Mouse (Mus musculus): ENCODE results near the gene Olfr1378. TPM values are rescaled to one million over a fixed set of nuclear protein-coding genes. Genes with fewer than 3 reads are reported as not detected.
A peak's percentile ranks its signal among the peaks of the same experiment; 100 is the strongest.

The Olfr1378 gene
- polyA plus RNA-seq (2015; fragmentation: Nextera tagmentation; extraction: Ambion mirVana), result not detected in 2 replicates

DNA sequence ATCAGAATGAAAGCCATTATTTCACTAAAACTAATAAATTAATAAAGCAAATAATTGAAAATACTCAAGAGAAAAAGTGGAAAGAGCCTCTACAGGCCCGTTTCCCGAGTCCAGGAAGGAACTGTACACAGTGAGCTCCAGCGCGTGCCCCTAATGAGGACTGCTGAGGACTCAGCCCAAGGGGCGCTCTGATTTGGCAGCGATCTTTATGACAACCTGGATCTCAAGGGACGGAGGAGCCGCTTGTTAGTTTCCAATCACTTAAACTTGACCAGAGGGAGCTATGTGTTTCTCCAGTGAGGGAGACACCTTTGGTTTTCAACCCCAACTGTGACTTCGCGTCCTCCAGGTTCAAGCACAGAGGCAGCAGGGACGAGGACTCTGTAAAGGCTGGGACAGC, at the start of gene Olfr1378:
Olfr1378 (plus strand) TSS at position 301 of the 400 bp plus-strand sequence.
- Histone ChIP-seq H3K4me3 (ENCODE audit: low read depth, low read length) (no peak within 1 kb of the TSS), H3K4me2 (ENCODE audit: low read depth, low read length) (no peak within 1 kb of the TSS), H3K36me3 (ENCODE audit: control insufficient read depth, insufficient read depth) (no peaks in the 10 kb centered on the region), H3K9me3 (replicated peaks; ENCODE audit: control insufficient read depth, low read length) (no peaks in the 10 kb centered on the region), H3K4me1 (ENCODE audit: control insufficient read depth, low read depth, low read length) (no peaks in the 10 kb centered on the region), H3K27me3 (ENCODE audit: control insufficient read depth, insufficient read depth, low read depth, low read length) (no peaks in the 10 kb centered on the region), H3K9ac (ENCODE audit: low read depth, low read length) (no peak within 1 kb of the TSS), H3K27ac (ENCODE audit: low read length) (no peak within 1 kb of the TSS)
- ATAC-seq (ENCODE audit: low read depth), result no peak
- 73% methylated on average over 11 of the region's 11 CpGs for WGBS (ENCODE audit: insufficient replicate concordance)

DNA sequence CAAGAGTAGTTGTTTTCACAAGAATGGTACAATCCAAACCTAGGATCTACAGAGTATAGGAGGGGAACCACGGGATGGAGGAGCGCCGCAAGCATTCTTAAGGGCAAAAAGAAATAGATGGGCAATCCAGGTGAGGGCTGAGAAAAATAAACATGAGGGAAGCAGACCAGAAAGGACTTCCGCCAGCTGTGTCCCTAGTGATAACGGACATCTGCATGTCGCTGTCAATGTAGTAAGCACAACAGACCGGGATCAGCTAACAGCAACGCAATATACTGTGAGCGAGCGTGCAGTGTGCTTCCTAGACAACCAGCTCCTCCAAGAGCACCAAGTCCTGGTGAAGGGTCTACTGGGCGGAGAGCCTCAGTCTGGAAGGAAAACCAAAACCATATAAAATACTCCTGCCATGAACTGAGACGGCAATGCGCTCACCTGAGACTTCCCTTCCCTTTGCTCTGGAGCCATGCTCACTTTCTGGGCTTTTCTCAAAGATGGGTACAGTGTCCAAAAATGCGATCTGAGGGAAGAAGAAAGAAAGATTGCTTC, 35.8 kb upstream of the Olfr1378 start:
- H3K4me1 ChIP-seq (ENCODE audit: control insufficient read depth, low read depth, low read length), result no peaks in the 10 kb centered on the region
- ATAC-seq (ENCODE audit: low read depth), result no peak
- 8% methylated on average over 14 of the region's 14 CpGs for WGBS (ENCODE audit: insufficient replicate concordance)

DNA sequence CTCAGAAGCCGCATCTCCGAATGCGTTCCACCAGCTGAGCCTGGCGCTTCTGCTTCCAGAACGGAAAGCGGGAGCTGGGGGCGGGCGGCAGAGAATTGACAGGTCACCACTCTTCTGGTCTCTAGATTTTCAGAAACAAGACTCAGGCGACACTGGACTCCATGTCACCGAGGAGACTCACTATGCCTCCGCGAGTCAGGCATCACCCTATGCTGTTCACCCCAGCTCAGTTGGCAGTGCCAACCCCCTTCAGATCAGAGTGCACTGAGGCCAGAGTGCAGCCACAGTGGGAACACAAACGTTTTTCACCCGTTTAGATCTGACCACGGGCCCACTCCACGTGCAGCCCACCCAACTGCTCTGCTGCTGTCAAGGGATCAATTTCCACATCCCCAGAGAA, 35.3 kb upstream of the Olfr1378 start:
- no peaks in the 10 kb centered on the region for H3K36me3 ChIP-seq (ENCODE audit: control insufficient read depth, insufficient read depth)
- no peak overlapping the region for H3K27ac ChIP-seq (ENCODE audit: low read length)
- peak overlapping the region; percentile 55 for H3K9ac ChIP-seq (ENCODE audit: low read depth, low read length)
- 3% methylated on average over 16 of the region's 16 CpGs for WGBS (ENCODE audit: insufficient replicate concordance)
- no peaks in the 10 kb centered on the region for H3K4me1 ChIP-seq (ENCODE audit: control insufficient read depth, low read depth, low read length)
- no peaks in the 10 kb centered on the region for H3K9me3 ChIP-seq (replicated peaks; ENCODE audit: control insufficient read depth, low read length)
- peaks cover 13% of the 10 kb centered on the region for H3K27me3 ChIP-seq (ENCODE audit: control insufficient read depth, insufficient read depth, low read depth, low read length)
- peak overlapping the region; percentile 83 for H3K4me2 ChIP-seq (ENCODE audit: low read depth, low read length)
- H3K4me3 ChIP-seq (ENCODE audit: low read depth, low read length), result peak overlapping the region; percentile 68
- ATAC-seq (ENCODE audit: low read depth), result no peak

More for the DNA sequence above, 35.8 kb upstream of the Olfr1378 start:
- Histone ChIP-seq H3K4me2 (ENCODE audit: low read depth, low read length) (peak overlapping the region; percentile 83), H3K27ac (ENCODE audit: low read length) (no peak overlapping the region), H3K27me3 (ENCODE audit: control insufficient read depth, insufficient read depth, low read depth, low read length) (peaks cover 13% of the 10 kb centered on the region), H3K36me3 (ENCODE audit: control insufficient read depth, insufficient read depth) (no peaks in the 10 kb centered on the region), H3K9me3 (replicated peaks; ENCODE audit: control insufficient read depth, low read length) (no peaks in the 10 kb centered on the region), H3K4me3 (ENCODE audit: low read depth, low read length) (peak overlapping the region; percentile 68), H3K9ac (ENCODE audit: low read depth, low read length) (peak overlapping the region; percentile 55; the same call in 1 of the 2 replicates)

DNA sequence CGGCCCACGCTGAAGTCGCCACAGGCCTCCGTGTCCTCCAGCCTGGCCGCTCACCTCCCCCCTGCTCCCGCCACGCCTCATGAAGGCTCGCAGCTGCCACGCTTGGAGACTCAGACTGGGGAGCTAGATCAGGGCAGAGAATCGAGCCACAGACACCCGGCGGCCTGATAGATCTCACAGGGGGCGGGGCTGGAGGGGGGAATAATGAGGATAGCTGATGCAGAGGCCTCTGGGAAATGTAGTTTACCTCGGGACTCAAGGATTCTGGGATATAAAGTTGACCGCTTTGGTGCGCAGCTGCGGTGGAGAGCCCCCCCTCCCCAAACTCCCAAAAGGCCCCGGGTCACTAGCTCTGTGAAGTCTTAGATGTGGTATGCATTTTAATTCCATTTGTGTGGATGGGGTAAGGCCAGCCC, 34.9 kb upstream of the Olfr1378 start, which contains the start of gene Zfp354b:
Zfp354b (minus strand) TSS at position 183 of the 416 bp plus-strand sequence.
- Histone ChIP-seq H3K27me3 (ENCODE audit: control insufficient read depth, insufficient read depth, low read depth, low read length) (peaks cover 13% of the 10 kb centered on the region), H3K36me3 (ENCODE audit: control insufficient read depth, insufficient read depth) (no peaks in the 10 kb centered on the region), H3K27ac (ENCODE audit: low read length) (no peak within 1 kb of the TSS), H3K4me1 (ENCODE audit: control insufficient read depth, low read depth, low read length) (no peaks in the 10 kb centered on the region), H3K4me2 (ENCODE audit: low read depth, low read length) (peak within 1 kb of the TSS; percentile 83), H3K9ac (ENCODE audit: low read depth, low read length) (peak within 1 kb of the TSS; percentile 55), H3K4me3 (ENCODE audit: low read depth, low read length) (peak within 1 kb of the TSS; percentile 68), H3K9me3 (replicated peaks; ENCODE audit: control insufficient read depth, low read length) (no peaks in the 10 kb centered on the region)
- ATAC-seq (ENCODE audit: low read depth), result peak; percentile 81
- under 1% methylated on average over 18 of the region's 18 CpGs for WGBS (ENCODE audit: insufficient replicate concordance)

DNA sequence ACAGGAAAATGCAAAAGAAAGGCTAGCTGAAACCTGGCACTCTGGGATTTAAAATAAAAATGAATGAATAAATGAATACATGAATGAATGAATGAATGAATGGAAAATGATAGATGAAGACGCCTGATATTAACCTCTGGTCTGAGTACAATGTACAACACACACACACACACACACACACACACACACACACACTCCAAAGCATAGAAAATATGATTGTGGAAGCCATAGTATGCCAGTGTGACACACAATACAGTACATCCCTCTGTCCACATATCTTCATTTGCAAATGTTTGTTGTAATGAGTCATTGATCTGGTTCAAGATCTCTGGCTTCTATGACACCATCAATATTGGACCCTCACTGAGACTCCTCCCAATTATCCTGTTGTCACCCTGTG, 34.3 kb upstream of the Olfr1378 start:
- Histone ChIP-seq H3K27ac (ENCODE audit: low read length) (no peak overlapping the region), H3K9ac (ENCODE audit: low read depth, low read length) (no peak overlapping the region), H3K4me2 (ENCODE audit: low read depth, low read length) (peak overlapping the region; percentile 83; the same call in 1 of the 2 replicates), H3K9me3 (replicated peaks; ENCODE audit: control insufficient read depth, low read length) (no peaks in the 10 kb centered on the region), H3K4me1 (ENCODE audit: control insufficient read depth, low read depth, low read length) (no peaks in the 10 kb centered on the region), H3K4me3 (ENCODE audit: low read depth, low read length) (no peak overlapping the region), H3K36me3 (ENCODE audit: control insufficient read depth, insufficient read depth) (no peaks in the 10 kb centered on the region), H3K27me3 (ENCODE audit: control insufficient read depth, insufficient read depth, low read depth, low read length) (peaks cover 13% of the 10 kb centered on the region)
- 15% methylated on average over 1 of the region's 1 CpGs for whole genome bisulfite sequencing (ENCODE audit: insufficient replicate concordance)
- ATAC-seq (ENCODE audit: low read depth), result no peak

DNA sequence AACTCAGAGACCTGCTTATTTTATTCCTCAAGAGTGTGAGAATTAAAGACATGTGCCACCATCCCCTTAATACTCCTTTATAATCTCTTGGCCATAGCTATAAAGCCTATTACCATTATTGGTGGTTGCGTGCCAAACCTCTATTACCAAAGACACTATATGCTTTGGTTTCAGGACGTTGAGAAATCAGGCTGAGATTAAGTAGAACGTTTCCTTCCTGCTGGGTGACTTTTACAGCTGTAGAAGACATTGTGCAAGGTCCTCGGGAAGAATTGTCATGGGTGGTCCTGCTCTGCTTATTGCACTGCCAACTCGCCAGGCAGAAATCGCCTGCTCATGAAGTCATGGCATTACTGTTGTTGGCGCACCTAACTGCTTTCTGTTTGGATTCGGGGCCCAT, 27.9 kb upstream of the Olfr1378 start:
- Histone ChIP-seq H3K4me3 (ENCODE audit: low read depth, low read length) (no peak overlapping the region), H3K27ac (ENCODE audit: low read length) (no peak overlapping the region), H3K36me3 (ENCODE audit: control insufficient read depth, insufficient read depth) (no peaks in the 10 kb centered on the region), H3K27me3 (ENCODE audit: control insufficient read depth, insufficient read depth, low read depth, low read length) (no peaks in the 10 kb centered on the region), H3K4me1 (ENCODE audit: control insufficient read depth, low read depth, low read length) (no peaks in the 10 kb centered on the region), H3K4me2 (ENCODE audit: low read depth, low read length) (no peak overlapping the region), H3K9me3 (replicated peaks; ENCODE audit: control insufficient read depth, low read length) (no peaks in the 10 kb centered on the region), H3K9ac (ENCODE audit: low read depth, low read length) (no peak overlapping the region)
- 59% methylated on average over 8 of the region's 8 CpGs for WGBS (ENCODE audit: insufficient replicate concordance)
- ATAC-seq (ENCODE audit: low read depth), result no peak

DNA sequence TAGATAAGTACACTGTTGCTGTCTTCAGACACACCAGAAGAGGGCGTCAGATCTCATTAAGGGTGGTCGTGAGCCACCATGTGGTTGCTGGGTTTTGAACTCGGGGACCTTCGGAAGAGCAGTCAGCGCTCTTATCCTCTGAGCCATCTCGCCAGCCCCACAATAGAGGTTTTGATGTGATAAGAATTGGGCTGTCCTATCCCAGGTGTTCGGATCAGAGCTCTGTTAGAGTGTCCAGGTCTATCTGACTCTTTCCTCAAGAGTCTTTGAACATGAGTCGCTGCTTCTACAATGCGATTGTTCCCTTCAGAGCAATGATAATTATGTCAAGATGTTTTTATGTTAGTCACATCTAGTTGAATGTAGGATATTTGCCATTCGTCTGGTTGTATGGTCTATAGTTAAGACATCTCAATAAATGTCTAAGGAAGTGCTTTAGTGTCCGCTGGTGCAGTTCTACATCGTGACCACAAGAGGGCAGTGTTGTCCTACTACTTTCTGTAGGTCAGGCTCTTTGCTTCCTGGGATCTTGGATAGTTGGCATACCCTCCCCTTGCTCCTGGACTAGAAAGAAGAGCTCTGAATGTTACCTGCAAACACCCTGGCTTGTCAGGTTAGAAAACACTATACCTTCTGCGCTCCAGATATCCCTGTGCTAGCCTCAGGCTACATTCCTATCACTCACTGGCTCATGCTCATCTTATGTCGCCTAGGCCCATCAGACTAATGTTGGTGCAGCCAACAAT, 26.5 kb upstream of the Olfr1378 start:
- Histone ChIP-seq H3K9ac (ENCODE audit: low read depth, low read length) (no peak overlapping the region), H3K36me3 (ENCODE audit: control insufficient read depth, insufficient read depth) (no peaks in the 10 kb centered on the region), H3K4me3 (ENCODE audit: low read depth, low read length) (no peak overlapping the region), H3K27ac (ENCODE audit: low read length) (no peak overlapping the region), H3K9me3 (replicated peaks; ENCODE audit: control insufficient read depth, low read length) (no peaks in the 10 kb centered on the region), H3K27me3 (ENCODE audit: control insufficient read depth, insufficient read depth, low read depth, low read length) (no peaks in the 10 kb centered on the region), H3K4me1 (ENCODE audit: control insufficient read depth, low read depth, low read length) (no peaks in the 10 kb centered on the region), H3K4me2 (ENCODE audit: low read depth, low read length) (no peak overlapping the region)
- WGBS (ENCODE audit: insufficient replicate concordance), result 30% methylated on average over 14 of the region's 14 CpGs
- no peak for ATAC-seq (ENCODE audit: low read depth)

DNA sequence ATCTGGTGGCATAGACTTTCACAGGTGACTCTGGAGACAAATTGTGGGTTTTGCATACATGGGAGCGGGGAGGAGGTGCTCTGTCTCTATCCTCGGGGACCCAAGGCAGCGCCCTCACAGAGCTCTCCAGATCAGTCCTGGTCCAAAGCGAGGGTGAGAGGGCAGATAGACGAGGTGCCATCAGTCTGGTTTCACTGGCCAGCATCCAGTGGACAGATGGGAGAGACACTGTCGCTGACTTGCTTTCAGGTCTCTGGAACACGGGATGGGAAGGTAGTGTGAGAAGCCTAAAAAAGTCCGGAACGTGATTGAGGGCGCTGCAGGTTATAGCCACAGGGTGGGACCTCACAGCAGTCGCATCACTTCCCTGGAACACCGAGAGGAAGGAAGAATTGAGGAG, 23.9 kb upstream of the Olfr1378 start:
- Histone ChIP-seq H3K27me3 (ENCODE audit: control insufficient read depth, insufficient read depth, low read depth, low read length) (no peaks in the 10 kb centered on the region), H3K4me1 (ENCODE audit: control insufficient read depth, low read depth, low read length) (no peaks in the 10 kb centered on the region), H3K4me2 (ENCODE audit: low read depth, low read length) (no peak overlapping the region), H3K27ac (ENCODE audit: low read length) (no peak overlapping the region), H3K4me3 (ENCODE audit: low read depth, low read length) (no peak overlapping the region), H3K36me3 (ENCODE audit: control insufficient read depth, insufficient read depth) (no peaks in the 10 kb centered on the region), H3K9me3 (replicated peaks; ENCODE audit: control insufficient read depth, low read length) (no peaks in the 10 kb centered on the region), H3K9ac (ENCODE audit: low read depth, low read length) (no peak overlapping the region)
- ATAC-seq (ENCODE audit: low read depth), result no peak
- 48% methylated on average over 12 of the region's 12 CpGs for WGBS (ENCODE audit: insufficient replicate concordance)

DNA sequence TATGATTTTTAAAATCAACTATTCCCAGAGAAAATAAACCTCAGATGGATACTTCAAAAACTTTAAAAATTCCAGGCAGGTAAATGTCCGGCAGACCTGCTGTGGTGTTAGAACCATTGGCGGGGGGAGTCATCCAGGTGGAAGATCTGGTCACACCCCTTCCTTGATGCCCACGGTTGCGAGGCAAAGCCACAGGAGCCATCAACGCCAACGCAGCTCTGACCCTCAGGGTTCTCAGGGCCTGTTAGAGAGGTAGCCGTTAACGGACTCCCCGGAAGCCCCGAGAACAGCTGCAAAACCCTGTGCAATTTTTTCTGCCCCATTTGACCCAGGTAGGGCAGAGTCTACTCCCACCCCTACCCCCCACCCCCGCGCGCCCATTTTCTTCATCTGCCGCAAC, 22.8 kb upstream of the Olfr1378 start, which contains the start of gene 4933414I15Rik:
4933414I15Rik (minus strand) TSS at position 260 of the 400 bp plus-strand sequence.
- ATAC-seq (ENCODE audit: low read depth), result no peak
- Histone ChIP-seq H3K4me1 (ENCODE audit: control insufficient read depth, low read depth, low read length) (no peaks in the 10 kb centered on the region), H3K9ac (ENCODE audit: low read depth, low read length) (no peak within 1 kb of the TSS), H3K4me2 (ENCODE audit: low read depth, low read length) (no peak within 1 kb of the TSS), H3K27ac (ENCODE audit: low read length) (no peak within 1 kb of the TSS), H3K4me3 (ENCODE audit: low read depth, low read length) (no peak within 1 kb of the TSS), H3K27me3 (ENCODE audit: control insufficient read depth, insufficient read depth, low read depth, low read length) (no peaks in the 10 kb centered on the region), H3K9me3 (replicated peaks; ENCODE audit: control insufficient read depth, low read length) (no peaks in the 10 kb centered on the region), H3K36me3 (ENCODE audit: control insufficient read depth, insufficient read depth) (no peaks in the 10 kb centered on the region)
- 69% methylated on average over 14 of the region's 14 CpGs for WGBS (ENCODE audit: insufficient replicate concordance)
